Mouse (Mus musculus) left cerebral cortex, adult 6 months (tissue): ENCODE measurements around the gene Gadd45b. TPM values are rescaled to one million over a fixed set of nuclear protein-coding genes. Genes with fewer than 3 reads are reported as not detected.

Experiments used
- long read RNA-seq, 2 experiments: library from polyadenylated mRNA; unstranded; transcript quantifications; one replicate each; pipeline ENCODE4 v2.0.0; 2019 to 2020
- polyA plus RNA-seq: library from polyadenylated mRNA; unstranded; fragments of <200 nt; fragmentation: Nextera tagmentation; gene quantifications from 2 replicates; pipeline ENCODE4 v1.2.3, GENCODE M21; 2021

The Gadd45b gene
- 18.5 and 19.5 TPM in 2 replicates for polyA plus RNA-seq
- long read RNA-seq, experiment 1, transcript Gadd45b-201 (4 exons, 1,284 nt): major isoform, 18 of 20 reads
- long read RNA-seq, experiment 1, partial matches to known transcripts: 0 of 20 reads
- long read RNA-seq, experiment 1, other reads (novel, unspliced or antisense): 1 of 20 reads
- long read RNA-seq, experiment 2, transcript Gadd45b-201 (4 exons, 1,284 nt): major isoform, 18 of 28 reads
- long read RNA-seq, experiment 2, partial matches to known transcripts: 0 of 28 reads
- long read RNA-seq, experiment 2, other reads (novel, unspliced or antisense): 4 of 28 reads

DNA sequence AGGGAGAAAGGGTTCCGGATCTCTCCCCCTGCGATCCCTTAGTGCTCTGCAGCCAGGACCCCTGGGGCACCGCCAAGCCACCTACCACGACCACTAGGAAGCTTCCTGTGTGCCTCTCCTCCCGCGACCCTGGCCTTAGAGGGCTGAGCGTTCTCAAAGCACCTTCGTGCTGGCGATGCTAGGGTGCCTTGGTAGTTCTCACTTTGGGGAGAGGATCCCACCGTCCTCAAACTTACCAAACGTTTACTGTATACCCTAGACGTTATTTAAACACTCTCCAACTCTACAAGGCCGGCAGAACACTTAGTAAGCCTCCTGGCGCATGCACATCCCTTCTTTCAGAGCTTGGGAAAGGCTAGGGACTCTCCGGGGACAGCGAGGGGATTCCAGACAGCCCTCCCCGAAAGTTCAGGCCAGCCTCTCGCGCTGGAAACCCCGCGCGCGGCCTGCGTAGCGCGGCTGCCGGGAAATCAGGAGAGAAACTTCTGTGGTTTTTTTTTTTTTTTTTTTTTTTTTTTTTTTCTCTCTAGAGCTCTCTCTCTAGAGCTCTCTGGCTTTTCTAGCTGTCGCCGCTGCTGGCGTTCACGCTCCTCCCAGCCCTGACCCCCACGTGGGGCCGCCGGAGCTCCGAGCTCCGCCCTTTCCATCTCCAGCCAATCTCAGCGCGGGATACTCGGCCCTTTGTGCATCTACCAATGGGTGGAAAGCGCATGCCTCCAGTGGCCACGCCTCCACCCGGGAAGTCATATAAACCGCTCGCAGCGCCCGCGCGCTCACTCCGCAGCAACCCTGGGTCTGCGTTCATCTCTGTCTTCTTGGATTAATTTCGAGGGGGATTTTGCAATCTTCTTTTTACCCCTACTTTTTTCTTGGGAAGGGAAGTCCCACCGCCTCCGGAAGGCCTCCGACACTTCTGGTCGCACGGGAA lies at the start of gene Gadd45b:
Gene Gadd45b, plus strand, starts transcription at position 775 of the 928 bp plus-strand sequence.

DNA sequence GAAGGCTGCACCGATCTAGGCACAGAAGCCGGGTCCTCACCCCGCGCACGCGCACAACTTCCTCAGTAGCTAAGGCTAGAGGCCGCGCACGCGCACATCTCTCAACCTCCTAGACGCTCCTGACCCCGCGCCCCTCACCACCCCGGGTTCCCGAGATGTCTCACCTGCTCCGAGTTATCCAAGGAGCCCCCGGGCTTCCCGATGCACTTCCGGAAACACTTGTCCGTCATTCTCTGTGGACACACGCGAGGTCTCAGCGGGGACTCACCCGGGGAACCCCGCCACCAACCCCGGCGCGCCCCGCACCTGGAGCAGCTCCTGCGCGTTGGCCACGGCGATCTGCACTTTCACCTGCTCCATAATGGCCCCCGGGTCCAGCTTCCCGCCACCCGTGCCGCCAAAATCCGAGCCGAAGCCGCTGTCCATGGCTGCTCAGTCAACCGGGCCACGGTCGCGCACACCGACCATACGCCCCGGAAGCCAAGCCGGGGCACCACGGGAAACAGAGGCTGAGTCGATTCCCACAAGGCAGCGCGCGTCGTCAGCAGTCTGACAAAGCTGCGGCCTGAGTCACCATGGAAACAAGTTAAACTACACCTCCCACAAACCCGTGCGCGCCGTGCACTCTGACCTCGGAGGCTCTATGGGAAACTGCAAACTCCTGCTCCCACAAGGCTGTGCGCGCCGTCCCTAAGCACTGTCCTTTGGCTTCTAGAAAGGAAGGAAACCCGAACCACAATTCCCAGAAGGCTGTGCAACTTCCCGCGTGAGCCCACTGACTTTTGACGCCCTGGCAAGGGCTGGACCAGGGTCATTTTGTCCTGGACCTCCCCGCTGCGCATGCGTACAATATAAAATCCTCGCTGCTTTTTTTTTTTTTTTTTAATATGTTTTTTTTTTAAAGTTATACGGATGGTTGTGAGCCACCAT lies 29.3 kb upstream of the Gadd45b start, which contains the start of gene Timm13:
Gene Timm13, minus strand, starts transcription at position 652 of the 930 bp plus-strand sequence.

DNA sequence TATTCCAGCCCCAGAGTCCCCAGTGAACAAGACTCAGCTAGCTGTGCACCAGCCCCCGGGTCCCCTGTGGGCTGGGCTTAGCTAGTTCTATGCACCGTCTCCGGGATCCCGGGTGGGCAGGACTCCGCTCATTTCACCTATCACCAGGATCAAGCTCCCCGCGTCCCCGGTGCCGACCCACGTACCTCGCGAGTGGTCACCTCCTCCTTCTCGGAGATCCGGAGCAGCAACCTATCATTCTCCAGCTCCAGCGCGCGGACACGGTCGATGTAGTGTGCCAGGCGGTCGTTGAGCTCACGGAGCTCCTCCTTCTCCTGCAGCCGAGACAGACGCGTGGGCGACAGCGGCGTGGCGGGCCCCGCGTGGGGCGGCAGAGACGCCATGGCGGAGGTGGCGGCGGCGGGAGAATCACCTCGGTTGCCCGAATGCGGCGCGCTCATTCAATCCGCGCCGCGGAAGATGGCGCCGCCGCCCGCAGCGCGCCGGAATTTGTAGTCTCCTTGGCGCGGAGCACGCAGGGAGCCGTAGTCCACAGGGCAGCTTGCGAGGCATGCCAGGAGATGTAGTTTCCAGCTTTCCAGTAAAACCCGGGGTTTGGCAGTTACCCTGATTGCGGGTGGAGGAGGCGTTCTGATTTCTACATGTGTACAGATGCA lies 12.0 kb upstream of the Gadd45b start, which contains the start of gene Lmnb2:
Gene Lmnb2, minus strand, starts transcription at position 467 of the 656 bp plus-strand sequence.

Other genes starting within 250 kb of the Gadd45b start
- gene Mob3a, start 228.1 kb upstream of the Gadd45b start, polyA plus RNA-seq: 8.4 and 9.9 TPM in 2 replicates
- gene Izumo4, start 227.9 kb upstream of the Gadd45b start, polyA plus RNA-seq: 49.5 and 65.0 TPM in 2 replicates
- 44.4 and 48.6 TPM in 2 replicates for gene Ap3d1, start 187.8 kb upstream of the Gadd45b start, polyA plus RNA-seq
- 1.6 and 2.7 TPM in 2 replicates for gene Dot1l, start 174.9 kb upstream of the Gadd45b start, polyA plus RNA-seq
- gene Sf3a2, start 131.9 kb upstream of the Gadd45b start, polyA plus RNA-seq: 5.5 and 41.9 TPM in 2 replicates
- 92.8 and 104 TPM in 2 replicates for gene Plekhj1, start 131.4 kb upstream of the Gadd45b start, polyA plus RNA-seq
- gene Amh, start 124.8 kb upstream of the Gadd45b start, polyA plus RNA-seq: 0.16 TPM in 1 of 2 replicates, not detected in the other
- gene Jsrp1, start 116.6 kb upstream of the Gadd45b start, polyA plus RNA-seq: 13.2 and 15.5 TPM in 2 replicates
- gene Oaz1, start 103.4 kb upstream of the Gadd45b start, polyA plus RNA-seq: 2,247 and 2,738 TPM in 2 replicates
- gene Lingo3, start 86.0 kb upstream of the Gadd45b start, polyA plus RNA-seq: 22.3 and 23.9 TPM in 2 replicates
- gene Lsm7, start 74.9 kb upstream of the Gadd45b start, polyA plus RNA-seq: 357 and 416 TPM in 2 replicates
- gene Sppl2b, start 74.8 kb upstream of the Gadd45b start, polyA plus RNA-seq: 17.6 and 18.7 TPM in 2 replicates
- 0.20 and 0.21 TPM in 2 replicates for gene Tmprss9, start 58.2 kb upstream of the Gadd45b start, polyA plus RNA-seq
- gene Timm13, start 29.1 kb upstream of the Gadd45b start, polyA plus RNA-seq: 532 and 700 TPM in 2 replicates
- 4.0 and 4.5 TPM in 2 replicates for gene Lmnb2, start 11.8 kb upstream of the Gadd45b start, polyA plus RNA-seq
- gene Gng7, start 84.9 kb downstream of the Gadd45b start, polyA plus RNA-seq: 51.0 and 79.6 TPM in 2 replicates
- gene Diras1, start 95.6 kb downstream of the Gadd45b start, polyA plus RNA-seq: 37.8 and 61.2 TPM in 2 replicates
- 31.5 and 39.4 TPM in 2 replicates for gene Slc39a3, start 107.4 kb downstream of the Gadd45b start, polyA plus RNA-seq
- 216 and 260 TPM in 2 replicates for gene Sgta, start 130.1 kb downstream of the Gadd45b start, polyA plus RNA-seq
- 20.8 and 27.8 TPM in 2 replicates for gene Thop1, start 140.0 kb downstream of the Gadd45b start, polyA plus RNA-seq
- 0.36 and 0.86 TPM in 2 replicates for gene Creb3l3, start 168.8 kb downstream of the Gadd45b start, polyA plus RNA-seq
- gene Map2k2, start 175.8 kb downstream of the Gadd45b start, polyA plus RNA-seq: 111 and 115 TPM in 2 replicates
- gene Zbtb7a, start 205.1 kb downstream of the Gadd45b start, polyA plus RNA-seq: 93.9 and 115 TPM in 2 replicates
- 19.6 and 22.7 TPM in 2 replicates for gene Pias4, start 237.8 kb downstream of the Gadd45b start, polyA plus RNA-seq
- 720 and 722 TPM in 2 replicates for gene Eef2, start 246.6 kb downstream of the Gadd45b start, polyA plus RNA-seq